Mouse (Mus musculus) ovary, postnatal 14 days (tissue): ENCODE measurements around the gene Spint4.

Experiments used
- DNase-seq: peaks from one replicate; pipeline ENCODE4 v3.0.0; 2022; ENCODE audit warnings: low spot score

Gene Spint4

DNA sequence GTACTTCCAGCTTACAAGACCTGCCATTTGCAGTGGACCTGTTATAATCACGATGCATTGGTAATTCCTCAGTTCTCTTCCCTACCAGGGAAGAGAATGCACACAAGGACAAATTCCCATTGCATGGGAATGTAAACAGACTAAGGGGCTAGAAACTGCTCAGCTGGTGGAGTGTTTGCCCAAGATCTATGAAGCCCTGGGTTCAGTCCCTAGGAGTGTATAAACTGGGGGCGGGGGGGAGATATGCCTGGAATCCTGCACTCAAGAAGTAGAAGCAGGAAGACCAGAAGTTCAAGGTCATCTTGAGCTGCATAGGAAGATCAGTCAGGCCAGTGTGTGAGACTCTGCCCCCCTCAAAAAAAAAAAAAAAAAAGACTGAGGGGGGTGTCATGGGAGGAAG is 35.0 kb downstream of the Spint4 start:
- DNase-seq: no peak

GRCm38 (mm10) chr2:164734839-164735238 is 36.5 kb downstream of the Spint4 start:
- DNase-seq: no peak

- DNase-seq: no peak
Observed at GRCm38 (mm10) chr2:164735446-164735845, 37.1 kb downstream of the Spint4 start.

GRCm38 (mm10) chr2:164737377-164738090 is 39.2 kb downstream of the Spint4 start:
- no peak for DNase-seq

GRCm38 (mm10) chr2:164739876-164740275 is 41.6 kb downstream of the Spint4 start:
- no peak for DNase-seq

DNA sequence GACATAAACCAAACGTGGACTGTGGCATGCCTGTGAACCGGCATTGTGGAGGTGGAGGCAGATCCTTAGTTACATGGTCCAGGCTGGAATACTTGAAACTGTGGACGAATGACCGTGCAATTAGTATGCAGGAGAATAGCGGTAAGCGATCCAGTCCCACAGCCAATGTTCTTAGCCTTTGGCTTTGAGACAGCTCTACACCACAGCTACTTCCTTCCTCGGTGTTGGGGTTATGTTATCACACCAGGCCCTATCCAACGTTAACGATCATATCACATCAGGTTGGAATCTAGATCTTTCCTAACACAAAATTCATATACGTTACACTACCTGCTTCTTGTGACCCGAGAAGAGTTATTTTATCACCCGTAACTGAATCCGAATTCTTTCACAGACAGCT is 46.7 kb downstream of the Spint4 start:
- no peak for DNase-seq

DNA sequence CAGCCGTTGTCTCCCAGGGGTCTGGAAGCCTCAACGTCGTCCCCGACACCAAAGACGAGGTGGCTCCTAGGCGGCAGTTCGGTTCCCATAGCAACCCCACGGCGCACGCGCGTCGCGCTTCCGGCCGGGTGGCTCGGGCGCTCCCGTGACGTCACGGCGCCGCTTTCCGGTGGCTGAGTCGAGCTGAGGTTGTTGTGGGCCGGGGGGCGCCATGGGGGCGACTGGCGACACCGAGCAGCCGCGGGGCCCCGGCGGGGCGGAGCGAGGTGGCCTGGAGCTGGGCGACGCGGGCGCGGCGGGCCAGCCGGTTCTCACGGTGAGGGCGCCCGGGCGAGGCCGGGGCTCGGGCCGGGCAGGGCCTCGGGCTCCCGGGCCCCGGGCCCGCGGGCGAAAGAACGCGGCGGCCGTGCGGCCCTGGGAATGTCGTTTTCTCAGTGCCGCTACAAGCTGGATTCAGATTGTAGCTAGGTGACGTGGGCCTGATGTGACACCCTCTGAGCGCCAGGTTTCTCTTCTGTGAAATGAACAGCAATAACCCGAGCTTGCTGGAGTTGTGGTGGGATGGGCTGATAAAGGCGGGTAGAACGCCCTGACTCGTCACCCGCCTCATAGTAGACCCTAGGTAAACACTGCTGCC is 47.7 kb downstream of the Spint4 start, which contains the start of the genes Wfdc3 and Dnttip1:
Wfdc3 (minus strand) TSS at position 89 of the 637 bp plus-strand sequence.
Dnttip1 (plus strand) TSS at position 141 of the 637 bp plus-strand sequence.
- peak; percentile 89 for DNase-seq

- no peak for DNase-seq
Observed at GRCm38 (mm10) chr2:164746693-164747092, 48.4 kb downstream of the Spint4 start.

GRCm38 (mm10) chr2:164748191-164748590 is 49.9 kb downstream of the Spint4 start:
- DNase-seq: no peak

GRCm38 (mm10) chr2:164748991-164749390 is 50.7 kb downstream of the Spint4 start:
- DNase-seq: no peak
